Mouse (Mus musculus): ENCODE data around the gene Impdh1.

- no peak for TF ChIP-seq POLR2A (IDR thresholded peaks at IDR 0.05; ENCODE audit: low read depth, low read length)
- TF ChIP-seq CTCF (conservative IDR thresholded peaks at IDR 0.05; ENCODE audit: insufficient read depth, insufficient read length, low read depth, low read length), result no peak
Measured at GRCm38 (mm10) chr6:29179843-29180242, 36.3 kb downstream of the Impdh1 start.
